Mouse (Mus musculus) E14TG2a.4 (cell line): Measurements from ENCODE around the gene Atp10b.
"Not testable (repeated sequence)": the region's sequence is repeated elsewhere in the genome, so short reads cannot be mapped to it uniquely, and the experiment has no call there.

Experiments
- H3K27me3 ChIP-seq: 2 replicates; pipeline ENCODE4 v1.6.1; 2014; ENCODE audit warnings: low read length, control low read depth; ENCODE audit not compliant: insufficient read depth
- H3K36me3 ChIP-seq: 2 replicates; pipeline ENCODE4 v1.6.1; 2014; ENCODE audit warnings: low read length, control low read depth; ENCODE audit not compliant: insufficient read depth
- H3K4me1 ChIP-seq: replicated peaks from 2 replicates; pipeline ENCODE4 v1.6.1; 2014; ENCODE audit warnings: low read depth, low read length, control low read depth
- H3K4me3 ChIP-seq: replicated peaks from 2 replicates; pipeline ENCODE4 v1.5.1; 2014; ENCODE audit warnings: mild to moderate bottlenecking, low read length
- H3K9me3 ChIP-seq: 2 replicates; pipeline ENCODE4 v1.6.1; 2014; ENCODE audit warnings: low read length, control low read depth
- CTCF ChIP-seq: conservative IDR thresholded peaks from 2 replicates; pipeline ENCODE4 v1.5.1; 2014; ENCODE audit warnings: low read length
- NANOG ChIP-seq: IDR thresholded peaks from 2 replicates; pipeline ENCODE4 v1.6.1; 2014; ENCODE audit warnings: borderline replicate concordance, low read length, mixed read lengths
- POU5F1 ChIP-seq: IDR thresholded peaks from 2 replicates; pipeline ENCODE4 v1.6.1; 2014; ENCODE audit warnings: low read length, borderline replicate concordance

The Atp10b gene

DNA sequence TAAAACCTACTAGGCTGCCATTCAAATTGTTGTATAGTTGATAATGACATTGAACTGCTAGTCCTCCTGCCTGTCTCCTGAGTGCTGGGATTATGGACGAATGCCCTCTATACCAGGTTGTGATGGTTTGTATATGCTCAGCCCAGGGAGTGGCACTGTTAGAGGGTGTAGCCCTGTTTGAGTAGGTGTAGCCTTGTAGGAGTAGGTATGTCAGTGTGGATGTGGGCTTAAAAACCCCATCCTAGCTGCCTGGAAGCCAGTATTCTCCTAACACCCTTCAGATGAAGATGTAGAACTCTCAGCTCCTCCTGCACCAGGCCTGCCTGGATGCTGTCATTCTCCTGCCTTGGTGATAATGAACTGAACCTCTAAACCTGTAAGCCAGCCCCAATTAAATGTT, at the start of gene Atp10b:
Gene Atp10b (plus strand): TSS at position 301 of the 400 bp plus-strand sequence.
- TF ChIP-seq NANOG = no peak
- TF ChIP-seq POU5F1 = no peak
- no peak for TF ChIP-seq CTCF
- Histone ChIP-seq H3K4me1 (no peaks in the 10 kb centered on the region), H3K36me3 (no peaks in the 10 kb centered on the region), H3K27me3 (no peaks in the 10 kb centered on the region), H3K4me3 (no peak within 1 kb of the TSS), H3K9me3 (no peaks in the 10 kb centered on the region)

GRCm38 (mm10) chr11:43101357-43101756, 48.3 kb upstream of the Atp10b start:
- TF ChIP-seq CTCF (no peak), POU5F1 (no peak), NANOG (no peak)
- Histone ChIP-seq H3K9me3 (no peaks in the 10 kb centered on the region), H3K36me3 (no peaks in the 10 kb centered on the region), H3K4me1 (0 out of 2 replicates have a peak, but pooled peaks cover 3% of the 10 kb centered on the region), H3K4me3 (no peak overlapping the region), H3K27me3 (no peaks in the 10 kb centered on the region)

- Histone ChIP-seq H3K4me3 (no peak overlapping the region), H3K4me1 (no peaks in the 10 kb centered on the region), H3K36me3 (no peaks in the 10 kb centered on the region), H3K9me3 (no peaks in the 10 kb centered on the region), H3K27me3 (no peaks in the 10 kb centered on the region)
- TF ChIP-seq POU5F1 = no peak
- TF ChIP-seq NANOG = no peak
- no peak for TF ChIP-seq CTCF
Observed at GRCm38 (mm10) chr11:43125908-43126477, 23.7 kb upstream of the Atp10b start.

DNA sequence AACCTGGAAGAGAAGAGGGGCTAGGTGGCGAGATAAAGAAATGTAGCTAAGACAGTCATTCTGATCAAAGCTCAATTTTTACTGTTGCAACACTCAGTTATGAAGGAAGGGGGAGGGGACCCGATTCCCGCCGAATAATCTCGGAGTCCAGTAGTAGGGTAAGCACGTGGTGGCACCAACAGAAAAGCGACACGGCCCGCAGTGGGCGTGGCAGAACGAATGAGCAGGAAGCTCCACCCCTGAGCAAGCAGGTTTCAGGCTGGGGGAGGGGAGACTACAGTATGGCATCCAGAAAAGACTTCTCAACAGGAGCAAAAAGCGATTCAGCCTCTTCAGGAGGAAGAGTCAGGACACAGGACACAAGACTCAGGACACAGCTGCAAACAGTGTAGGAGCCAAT, 23.1 kb upstream of the Atp10b start:
- not testable (repeated sequence) for H3K36me3 ChIP-seq, H3K4me1 ChIP-seq, H3K27me3 ChIP-seq, H3K9me3 ChIP-seq, H3K4me3 ChIP-seq

DNA sequence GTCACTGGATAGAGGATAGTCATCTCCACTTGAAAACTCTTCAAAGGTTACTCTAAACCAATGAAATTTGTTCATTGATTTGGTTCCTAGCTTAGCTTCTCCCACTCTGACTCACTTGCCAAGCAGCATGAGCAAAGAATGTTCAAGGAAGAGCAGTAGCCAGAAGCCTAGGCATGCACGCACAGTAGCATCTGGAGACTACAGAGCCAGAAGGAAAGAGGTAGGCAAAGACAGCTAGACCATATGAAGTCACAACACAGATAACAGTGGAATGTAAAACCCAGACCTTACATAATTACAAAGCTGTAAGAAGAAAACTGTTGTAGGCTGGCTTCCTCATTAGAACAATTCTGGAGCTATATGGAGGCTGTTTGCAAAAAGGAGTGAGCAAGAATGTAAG, 8.4 kb upstream of the Atp10b start:
- Histone ChIP-seq H3K4me3 (no peak overlapping the region), H3K27me3 (no peaks in the 10 kb centered on the region), H3K4me1 (no peaks in the 10 kb centered on the region), H3K36me3 (no peaks in the 10 kb centered on the region), H3K9me3 (no peaks in the 10 kb centered on the region)
- TF ChIP-seq POU5F1 (no peak), NANOG (no peak), CTCF (no peak)

GRCm38 (mm10) chr11:43142811-43143210, 6.9 kb upstream of the Atp10b start:
- Histone ChIP-seq H3K36me3 (no peaks in the 10 kb centered on the region), H3K4me1 (no peaks in the 10 kb centered on the region), H3K4me3 (no peak overlapping the region), H3K27me3 (no peaks in the 10 kb centered on the region), H3K9me3 (no peaks in the 10 kb centered on the region)
- TF ChIP-seq NANOG = no peak
- no peak for TF ChIP-seq POU5F1
- no peak for TF ChIP-seq CTCF

GRCm38 (mm10) chr11:43144178-43144577, 5.5 kb upstream of the Atp10b start:
- Histone ChIP-seq H3K4me3 (no peak overlapping the region), H3K36me3 (no peaks in the 10 kb centered on the region), H3K27me3 (no peaks in the 10 kb centered on the region), H3K4me1 (no peaks in the 10 kb centered on the region), H3K9me3 (no peaks in the 10 kb centered on the region)
- TF ChIP-seq NANOG = no peak
- TF ChIP-seq CTCF = no peak
- no peak for TF ChIP-seq POU5F1

DNA sequence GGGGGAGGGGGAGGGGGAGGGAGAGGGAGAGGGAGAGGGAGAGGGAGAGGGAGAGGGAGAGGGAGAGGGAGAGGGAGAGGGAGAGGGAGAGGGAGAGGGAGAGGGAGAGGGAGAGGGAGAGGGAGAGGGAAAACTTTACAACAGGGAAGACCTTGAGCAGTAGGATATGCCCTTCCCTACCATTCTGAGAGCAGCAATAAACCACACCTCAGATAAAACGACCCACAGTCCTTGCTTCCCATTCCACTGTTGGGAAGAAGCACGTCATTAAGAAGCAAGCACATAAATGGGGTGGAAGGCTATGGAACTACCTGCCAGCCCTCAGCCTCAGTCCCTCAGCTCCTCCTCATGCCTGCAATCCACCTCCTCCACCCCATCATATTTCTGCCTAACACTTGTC, 4.8 kb upstream of the Atp10b start:
- H3K9me3 ChIP-seq, H3K4me1 ChIP-seq, H3K27me3 ChIP-seq, H3K4me3 ChIP-seq, H3K36me3 ChIP-seq: not testable (repeated sequence)

GRCm38 (mm10) chr11:43147380-43147779, 2.3 kb upstream of the Atp10b start:
- H3K4me1 ChIP-seq = no peaks in the 10 kb centered on the region
- no peaks in the 10 kb centered on the region for H3K9me3 ChIP-seq
- no peak for TF ChIP-seq POU5F1
- no peak for TF ChIP-seq NANOG
- no peak for TF ChIP-seq CTCF
- no peaks in the 10 kb centered on the region for H3K36me3 ChIP-seq
- no peaks in the 10 kb centered on the region for H3K27me3 ChIP-seq
- no peak overlapping the region for H3K4me3 ChIP-seq

DNA sequence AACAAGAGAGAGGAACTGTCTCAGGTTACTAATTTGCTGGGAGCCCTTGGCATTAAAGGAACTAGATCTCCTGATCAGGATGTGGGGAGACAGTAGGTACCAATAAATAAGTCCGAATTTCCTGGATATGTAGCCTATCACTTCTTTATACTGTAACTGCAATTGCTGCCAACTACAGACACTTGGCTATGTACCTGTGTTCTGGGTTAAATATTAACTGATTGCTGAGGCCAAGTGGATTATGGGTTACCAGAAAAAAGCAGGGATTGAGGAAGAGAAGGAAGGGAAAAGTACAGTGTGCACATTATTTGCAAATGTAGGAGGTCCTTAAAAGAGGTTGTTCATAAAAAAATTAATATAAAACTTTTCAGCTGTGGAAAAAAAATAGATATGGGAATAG, 1.3 kb upstream of the Atp10b start:
- TF ChIP-seq CTCF = no peak
- no peak for TF ChIP-seq NANOG
- no peak for TF ChIP-seq POU5F1
- Histone ChIP-seq H3K4me3 (no peak overlapping the region), H3K9me3 (no peaks in the 10 kb centered on the region), H3K27me3 (no peaks in the 10 kb centered on the region), H3K36me3 (no peaks in the 10 kb centered on the region), H3K4me1 (no peaks in the 10 kb centered on the region)
